Mouse (Mus musculus): ENCODE results near the gene Npr2. TPM values are rescaled to one million over a fixed set of nuclear protein-coding genes. Genes with fewer than 3 reads are reported as not detected.
A peak's percentile ranks its signal among the peaks of the same experiment; 100 is the strongest.

The Npr2 gene
- total and polyA plus RNA-seq, 3 experiments, result 0.38 to 0.49 TPM; not detected in 1

GRCm38 (mm10) chr4:43620146-43620778, 11.5 kb upstream of the Npr2 start:
- Histone ChIP-seq H3K36me3 (replicated peaks in 1 of 2; ENCODE audit: control insufficient read depth in 1 of 2, insufficient read depth in 1 of 2, low read length in 1 of 2) (no peaks in the 10 kb centered on the region), H3K4me1 (ENCODE audit: control insufficient read depth in 1 of 2, insufficient read depth in 2 of 2) (no peaks in the 10 kb centered on the region), H3K79me2 (replicated peaks; ENCODE audit: control insufficient read depth, extremely low read depth, insufficient read depth, poor library complexity, severe bottlenecking) (no peaks in the 10 kb centered on the region), H3K27me3 (replicated peaks) (peaks cover 29% of the 10 kb centered on the region), H3K9ac (ENCODE audit: insufficient read depth, low read depth) (no peak overlapping the region), H3K9me3 (replicated peaks; ENCODE audit: low read length) (peaks cover 23% of the 10 kb centered on the region), H3K4me3 (replicated peaks in 1 of 3; ENCODE audit: low read depth in 2 of 3, low read length in 2 of 3, poor library complexity in 1 of 3) (no peak overlapping the region), H3K4me2 (ENCODE audit: insufficient read depth, low read depth, poor library complexity, severe bottlenecking) (no peak overlapping the region), H3K27ac (ENCODE audit: insufficient read depth, low read depth) (no peak overlapping the region)
- no peak for DNase-seq (ENCODE audit: extremely low read depth)
- in situ Hi-C loops (cut with MboI; ENCODE audit: low pct_ligation_motif_present, low pct_unique_long_range_greater_than_20kb, low sequenced_read_pairs) (loop anchor here (10.0 kb wide), 1 partner anchor 95 kb away; the partner anchor contains the start of gene Olfr71), dilution Hi-C loops (cut with MboI; ENCODE audit: extremely low pct_ligation_motif_present, extremely low pct_unique_long_range_greater_than_20kb, low sequenced_read_pairs) (no loop called here)
- no peak for TF ChIP-seq USF2 (conservative IDR thresholded peaks at IDR 0.05; ENCODE audit: low read depth, low read length)
- no peak for TF ChIP-seq ZC3H11A (IDR thresholded peaks at IDR 0.05; ENCODE audit: low read depth, low read length)
- TF ChIP-seq GABPA (IDR thresholded peaks at IDR 0.05; ENCODE audit: insufficient replicate concordance, low read depth, low read length), result no peak
- no peak for TF ChIP-seq HCFC1 (IDR thresholded peaks at IDR 0.05; ENCODE audit: low read depth, low read length)
- no peak for TF ChIP-seq ELF1 (IDR thresholded peaks at IDR 0.05; ENCODE audit: low read depth, low read length)

GRCm38 (mm10) chr4:43629106-43629817, 2.5 kb upstream of the Npr2 start:
- no peak overlapping the region; the same call in 1 of the 2 replicates for H3K9ac ChIP-seq (ENCODE audit: insufficient read depth, low read depth)
- no peak overlapping the region for H3K27ac ChIP-seq (ENCODE audit: insufficient read depth, low read depth)
- H3K36me3 ChIP-seq (replicated peaks in 1 of 2; ENCODE audit: control insufficient read depth in 1 of 2, insufficient read depth in 1 of 2, low read length in 1 of 2), result no peaks in the 10 kb centered on the region
- no peaks in the 10 kb centered on the region for H3K4me1 ChIP-seq (ENCODE audit: control insufficient read depth in 1 of 2, insufficient read depth in 2 of 2)
- TF ChIP-seq CHD2 (IDR thresholded peaks at IDR 0.05; ENCODE audit: low read length) (peak; percentile 98), MXI1 (IDR thresholded peaks at IDR 0.05; ENCODE audit: low read depth, low read length) (0 out of 2 replicates have a peak, but pooled peaks have one; percentile 23), POLR2A (IDR thresholded peaks at IDR 0.05; ENCODE audit: low read depth, low read length) (peak; percentile 45; the same call in 1 of the 2 replicates), MAX (IDR thresholded peaks at IDR 0.05; ENCODE audit: low read length) (peak; percentile 72; the same call in 1 of the 2 replicates), ELF1 (IDR thresholded peaks at IDR 0.05; ENCODE audit: low read depth, low read length) (no peak)
- H3K4me2 ChIP-seq (ENCODE audit: insufficient read depth, low read depth, poor library complexity, severe bottlenecking), result peak overlapping the region; percentile 52; the same call in 1 of the 2 replicates
- H3K27me3 ChIP-seq (replicated peaks), result peaks cover 65% of the 10 kb centered on the region
- dilution Hi-C loops (cut with MboI; ENCODE audit: extremely low pct_ligation_motif_present, extremely low pct_unique_long_range_greater_than_20kb, low sequenced_read_pairs) (no loop called here), in situ Hi-C loops (cut with MboI; ENCODE audit: low pct_ligation_motif_present, low pct_unique_long_range_greater_than_20kb, low sequenced_read_pairs) (loop anchor here (10.0 kb wide), 1 partner anchor 86 kb away; the partner anchor contains the start of gene Olfr71)
- H3K9me3 ChIP-seq (replicated peaks; ENCODE audit: low read length), result peaks cover 26% of the 10 kb centered on the region
- no peak overlapping the region for H3K4me3 ChIP-seq (replicated peaks in 1 of 3; ENCODE audit: low read depth in 2 of 3, low read length in 2 of 3, poor library complexity in 1 of 3)
- H3K79me2 ChIP-seq (replicated peaks; ENCODE audit: control insufficient read depth, extremely low read depth, insufficient read depth, poor library complexity, severe bottlenecking), result no peaks in the 10 kb centered on the region
- no peak for DNase-seq (ENCODE audit: extremely low read depth)

- dilution Hi-C loops (cut with MboI; ENCODE audit: extremely low pct_ligation_motif_present, extremely low pct_unique_long_range_greater_than_20kb, low sequenced_read_pairs), result no loop called here
- in situ Hi-C loops (cut with MboI; ENCODE audit: low pct_ligation_motif_present, low pct_unique_long_range_greater_than_20kb, low sequenced_read_pairs), result no loop called here
- Histone ChIP-seq H3K36me3 (replicated peaks in 1 of 2; ENCODE audit: control insufficient read depth in 1 of 2, insufficient read depth in 1 of 2, low read length in 1 of 2) (no peaks in the 10 kb centered on the region), H3K9me3 (replicated peaks; ENCODE audit: low read length) (peaks cover 18% of the 10 kb centered on the region), H3K4me1 (ENCODE audit: control insufficient read depth in 1 of 2, insufficient read depth in 2 of 2) (no peaks in the 10 kb centered on the region), H3K27me3 (replicated peaks) (peaks cover 74% of the 10 kb centered on the region), H3K27ac (ENCODE audit: insufficient read depth, low read depth) (no peak overlapping the region), H3K4me3 (replicated peaks in 1 of 3; ENCODE audit: low read depth in 2 of 3, low read length in 2 of 3, poor library complexity in 1 of 3) (no peak overlapping the region), H3K9ac (ENCODE audit: insufficient read depth, low read depth) (peak overlapping the region; percentile 34; the same call in 1 of the 2 replicates), H3K79me2 (replicated peaks; ENCODE audit: control insufficient read depth, extremely low read depth, insufficient read depth, poor library complexity, severe bottlenecking) (no peaks in the 10 kb centered on the region), H3K4me2 (ENCODE audit: insufficient read depth, low read depth, poor library complexity, severe bottlenecking) (peak overlapping the region; percentile 74)
- peak; percentile 75 for DNase-seq (ENCODE audit: extremely low read depth)
- no peak for TF ChIP-seq UBTF (IDR thresholded peaks at IDR 0.05; ENCODE audit: low read depth, low read length)
- TF ChIP-seq MAZ (IDR thresholded peaks at IDR 0.05; ENCODE audit: low read depth, low read length), result no peak
- no peak for TF ChIP-seq BHLHE40 (IDR thresholded peaks at IDR 0.05; ENCODE audit: low read depth, low read length)
- peak; percentile 12; the same call in 1 of the 2 replicates for TF ChIP-seq ZC3H11A (IDR thresholded peaks at IDR 0.05; ENCODE audit: low read depth, low read length)
- no peak for TF ChIP-seq MAFK (IDR thresholded peaks at IDR 0.05; ENCODE audit: insufficient replicate concordance, low read length)
- TF ChIP-seq ZMIZ1 (IDR thresholded peaks at IDR 0.05; ENCODE audit: low read depth, low read length), result no peak
- peak; percentile 16; the same call in 1 of the 2 replicates for TF ChIP-seq HCFC1 (IDR thresholded peaks at IDR 0.05; ENCODE audit: low read depth, low read length)
- 0 out of 2 replicates have a peak, but pooled peaks have one; percentile 26 for TF ChIP-seq IRF4 (IDR thresholded peaks at IDR 0.05; ENCODE audit: low read depth, low read length)
- TF ChIP-seq TBP (conservative IDR thresholded peaks at IDR 0.05; ENCODE audit: low read depth, low read length), result no peak
- TF ChIP-seq E2F4 (IDR thresholded peaks at IDR 0.05; ENCODE audit: insufficient replicate concordance, low read depth, low read length), result no peak
- 0 out of 2 replicates have a peak, but pooled peaks have one; percentile 53 for TF ChIP-seq SIN3A (IDR thresholded peaks at IDR 0.05; ENCODE audit: low read length)
- TF ChIP-seq MYC (IDR thresholded peaks at IDR 0.05; ENCODE audit: low read depth, low read length), result peak; percentile 55; the same call in 1 of the 2 replicates
- no peak for TF ChIP-seq CHD1 (IDR thresholded peaks at IDR 0.05; ENCODE audit: low read depth, low read length)
- no peak for TF ChIP-seq ZKSCAN1 (IDR thresholded peaks at IDR 0.05; ENCODE audit: borderline replicate concordance, low read depth, low read length)
- no peak for TF ChIP-seq JUN (IDR thresholded peaks at IDR 0.05; ENCODE audit: insufficient read depth, low read depth, low read length)
Observed at GRCm38 (mm10) chr4:43630030-43630581, 1.6 kb upstream of the Npr2 start.

Measured in CH12.LX (cell line).